Mouse (Mus musculus) intestine, embryonic 14.5 days (tissue): Measurements from ENCODE around the gene Astn1. TPM values are rescaled to one million over a fixed set of nuclear protein-coding genes. Genes with fewer than 3 reads are reported as not detected.

Source experiments
- ATAC-seq: fragments of 200-750 bp; cut with Nextera tagmentation; replicated peaks from 2 replicates; pipeline ENCODE4 v1.8.0; 2017; ENCODE audit warnings: low read depth, moderate number of reproducible peaks, moderate TSS enrichment, moderate library complexity; ENCODE audit not compliant: low FRiP score, low TSS enrichment
- DNase-seq: peaks from one replicate; pipeline ENCODE4 v3.0.0-alpha.2; 2018; ENCODE audit warnings: low spot score
- H3K27ac ChIP-seq: fragments of 300-500 bp; sonication (generic); 2 replicates; pipeline ENCODE4 v1.5.1; 2014; ENCODE audit warnings: low read depth, mild to moderate bottlenecking, control low read depth
- H3K27me3 ChIP-seq: fragments of 300-500 bp; sonication (generic); replicated peaks from 2 replicates; pipeline ENCODE4 v1.6.1; 2014; ENCODE audit warnings: low read length, control low read depth; ENCODE audit not compliant: control insufficient read depth, insufficient read depth
- H3K36me3 ChIP-seq: fragments of 300-500 bp; sonication (generic); 2 replicates; pipeline ENCODE4 v1.6.1; 2014; ENCODE audit warnings: low read length, control low read depth; ENCODE audit not compliant: control insufficient read depth, insufficient read depth
- H3K4me1 ChIP-seq: fragments of 300-500 bp; sonication (generic); replicated peaks from 2 replicates; pipeline ENCODE4 v1.6.1; 2014; ENCODE audit warnings: low read length, control low read depth, mixed read lengths; ENCODE audit not compliant: control insufficient read depth, insufficient read depth
- H3K4me2 ChIP-seq: fragments of 300-500 bp; sonication (generic); 2 replicates; pipeline ENCODE4 v1.6.1; 2014; ENCODE audit warnings: low read length
- H3K4me3 ChIP-seq: fragments of 300-500 bp; sonication (generic); 2 replicates; pipeline ENCODE4 v1.5.1; 2014; ENCODE audit warnings: low read depth, low read length, control low read depth, mixed read lengths
- H3K9ac ChIP-seq: fragments of 300-500 bp; sonication (generic); 2 replicates; pipeline ENCODE4 v1.6.1; 2014; ENCODE audit warnings: mild to moderate bottlenecking, low read length
- H3K9me3 ChIP-seq: fragments of 300-500 bp; sonication (generic); 2 replicates; pipeline ENCODE4 v1.6.1; 2016; ENCODE audit warnings: low read length, control low read depth; ENCODE audit not compliant: control insufficient read depth
- WGBS: fragments of 180-500 bp; shearing (Covaris S2); extraction: QIAGEN DNeasy Blood & Tissue Kit; methylation state at CpG from one replicate; pipeline ENCODE4 v1.1.7; 2014; 5-methylcytosine and 5-hydroxymethylcytosine counted together
- polyA plus RNA-seq: library from polyadenylated mRNA; unstranded; fragments of >200 nt; fragmentation: Nextera tagmentation; extraction: Ambion mirVana; gene quantifications from 2 replicates; pipeline ENCODE4 v1.2.1, GENCODE M21; 2014

Gene Astn1
- polyA plus RNA-seq, 1 experiment from 2014 or later: 2.2 TPM

GRCm38 (mm10) chr1:158452675-158453074, 90.6 kb downstream of the Astn1 start:
- ATAC-seq (no peak), DNase-seq (no peak)
- Histone ChIP-seq H3K9ac (no peak overlapping the region), H3K36me3 (no peaks in the 10 kb centered on the region), H3K9me3 (no peaks in the 10 kb centered on the region), H3K4me1 (no peaks in the 10 kb centered on the region), H3K4me3 (no peak overlapping the region), H3K27me3 (no peaks in the 10 kb centered on the region), H3K4me2 (no peak overlapping the region), H3K27ac (no peak overlapping the region)

DNA sequence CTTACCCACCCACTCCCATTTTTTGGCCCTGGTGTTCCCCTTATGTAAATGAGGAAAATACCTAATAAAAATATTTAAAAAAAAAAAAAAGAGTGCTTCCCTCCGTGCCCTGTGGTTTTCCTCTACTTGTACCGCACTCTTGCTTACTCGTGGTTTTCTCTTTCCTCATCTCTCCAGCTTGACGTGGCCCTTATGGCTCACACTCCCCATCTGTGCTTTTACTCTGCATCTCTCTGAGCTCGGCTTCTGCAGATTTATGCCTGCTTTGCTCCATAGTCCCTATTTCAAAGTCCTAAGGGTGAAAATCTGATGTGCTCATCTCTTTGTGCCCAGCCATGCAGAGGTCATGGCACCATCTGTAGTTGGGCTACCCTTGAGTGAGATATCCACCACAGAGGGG, 91.5 kb downstream of the Astn1 start:
- DNase-seq (no peak), ATAC-seq (no peak)
- H3K4me3 ChIP-seq: no peak overlapping the region
- WGBS: 86% methylated on average over 5 of the region's 5 CpGs
- no peaks in the 10 kb centered on the region for H3K27me3 ChIP-seq
- no peaks in the 10 kb centered on the region for H3K36me3 ChIP-seq
- H3K4me1 ChIP-seq: no peaks in the 10 kb centered on the region
- no peaks in the 10 kb centered on the region for H3K9me3 ChIP-seq
- no peak overlapping the region for H3K9ac ChIP-seq
- no peak overlapping the region for H3K27ac ChIP-seq
- no peak overlapping the region for H3K4me2 ChIP-seq

DNA sequence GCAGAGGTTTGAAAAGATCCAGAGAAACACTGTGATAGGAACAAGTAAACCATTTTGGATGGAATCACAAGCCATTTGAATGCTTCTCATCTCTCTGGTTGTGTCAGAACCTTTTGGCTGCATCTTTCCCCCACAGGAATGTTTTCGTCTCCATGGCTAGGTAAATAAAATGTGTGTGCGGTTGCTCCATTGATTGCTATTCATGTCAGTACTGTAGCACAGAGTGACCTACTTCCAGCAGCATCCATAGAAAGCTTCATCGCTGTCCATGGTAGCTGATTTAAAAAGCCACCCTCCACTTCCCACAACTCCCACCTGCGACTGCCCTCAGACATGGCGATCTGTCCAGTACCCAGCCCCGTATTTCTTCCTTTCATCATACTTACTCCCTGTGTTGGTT, 101.9 kb downstream of the Astn1 start:
- Histone ChIP-seq H3K4me2 (no peak overlapping the region), H3K4me1 (no peaks in the 10 kb centered on the region), H3K9me3 (no peaks in the 10 kb centered on the region), H3K27ac (no peak overlapping the region), H3K27me3 (no peaks in the 10 kb centered on the region), H3K9ac (no peak overlapping the region), H3K36me3 (no peaks in the 10 kb centered on the region), H3K4me3 (no peak overlapping the region)
- WGBS: 63% methylated on average over 6 of the region's 6 CpGs
- DNase-seq (peak; percentile 51), ATAC-seq (no peak)

- no peak overlapping the region for H3K27ac ChIP-seq
- H3K36me3 ChIP-seq: no peaks in the 10 kb centered on the region
- no peak for ATAC-seq
- no peak overlapping the region for H3K4me2 ChIP-seq
- H3K27me3 ChIP-seq: no peaks in the 10 kb centered on the region
- H3K9ac ChIP-seq: no peak overlapping the region
- no peak for DNase-seq
- no peak overlapping the region for H3K4me3 ChIP-seq
- no peaks in the 10 kb centered on the region for H3K9me3 ChIP-seq
- no peaks in the 10 kb centered on the region for H3K4me1 ChIP-seq
- 62% methylated on average over 6 of the region's 6 CpGs for WGBS
Observed at GRCm38 (mm10) chr1:158465286-158465685, 103.2 kb downstream of the Astn1 start.

GRCm38 (mm10) chr1:158477841-158478240, 115.8 kb downstream of the Astn1 start:
- no peaks in the 10 kb centered on the region for H3K36me3 ChIP-seq
- H3K4me2 ChIP-seq: no peak overlapping the region
- DNase-seq (no peak), ATAC-seq (no peak)
- no peaks in the 10 kb centered on the region for H3K27me3 ChIP-seq
- 79% methylated on average over 1 of the region's 1 CpGs for WGBS
- no peaks in the 10 kb centered on the region for H3K4me1 ChIP-seq
- no peak overlapping the region for H3K4me3 ChIP-seq
- no peak overlapping the region for H3K27ac ChIP-seq
- H3K9me3 ChIP-seq: no peaks in the 10 kb centered on the region
- H3K9ac ChIP-seq: no peak overlapping the region

GRCm38 (mm10) chr1:158480285-158480684, 118.2 kb downstream of the Astn1 start:
- Histone ChIP-seq H3K27me3 (no peaks in the 10 kb centered on the region), H3K4me3 (no peak overlapping the region), H3K4me2 (no peak overlapping the region), H3K27ac (no peak overlapping the region), H3K9ac (no peak overlapping the region), H3K36me3 (no peaks in the 10 kb centered on the region), H3K9me3 (no peaks in the 10 kb centered on the region), H3K4me1 (no peaks in the 10 kb centered on the region)
- ATAC-seq (no peak), DNase-seq (no peak)
- 87% methylated on average over 6 of the region's 6 CpGs for WGBS

DNA sequence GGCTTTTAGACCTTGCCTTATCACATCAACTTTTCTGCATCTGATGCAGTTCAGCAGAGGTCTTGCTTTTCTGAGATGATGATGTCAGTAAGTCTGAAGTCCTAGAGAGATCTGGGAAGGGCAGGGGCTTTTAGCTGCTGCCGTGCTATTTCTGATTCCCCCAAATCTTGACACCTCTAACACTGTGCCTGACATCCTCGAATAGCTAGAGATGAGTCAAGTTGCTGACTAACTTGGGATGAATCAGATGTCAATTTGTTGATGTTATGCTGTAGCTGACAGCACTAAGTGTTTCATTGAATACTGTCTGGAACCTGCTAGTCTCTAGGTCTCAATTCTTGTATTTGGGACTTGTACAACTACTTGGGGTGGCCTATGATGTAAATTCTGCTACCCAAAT, 121.7 kb downstream of the Astn1 start:
- Histone ChIP-seq H3K36me3 (no peaks in the 10 kb centered on the region), H3K4me3 (no peak overlapping the region), H3K27ac (no peak overlapping the region), H3K4me2 (no peak overlapping the region), H3K9me3 (no peaks in the 10 kb centered on the region), H3K4me1 (no peaks in the 10 kb centered on the region), H3K27me3 (no peaks in the 10 kb centered on the region), H3K9ac (no peak overlapping the region)
- ATAC-seq (no peak), DNase-seq (no peak)
- WGBS: 73% methylated on average over 2 of the region's 2 CpGs

GRCm38 (mm10) chr1:158489521-158490021, 127.5 kb downstream of the Astn1 start:
- no peak overlapping the region for H3K4me2 ChIP-seq
- H3K36me3 ChIP-seq: no peaks in the 10 kb centered on the region
- no peak for DNase-seq
- no peaks in the 10 kb centered on the region for H3K4me1 ChIP-seq
- no peak overlapping the region for H3K4me3 ChIP-seq
- H3K27me3 ChIP-seq: no peaks in the 10 kb centered on the region
- no peak for ATAC-seq
- no peak overlapping the region for H3K27ac ChIP-seq
- 56% methylated on average over 4 of the region's 4 CpGs for WGBS
- H3K9me3 ChIP-seq: no peaks in the 10 kb centered on the region
- no peak overlapping the region for H3K9ac ChIP-seq

DNA sequence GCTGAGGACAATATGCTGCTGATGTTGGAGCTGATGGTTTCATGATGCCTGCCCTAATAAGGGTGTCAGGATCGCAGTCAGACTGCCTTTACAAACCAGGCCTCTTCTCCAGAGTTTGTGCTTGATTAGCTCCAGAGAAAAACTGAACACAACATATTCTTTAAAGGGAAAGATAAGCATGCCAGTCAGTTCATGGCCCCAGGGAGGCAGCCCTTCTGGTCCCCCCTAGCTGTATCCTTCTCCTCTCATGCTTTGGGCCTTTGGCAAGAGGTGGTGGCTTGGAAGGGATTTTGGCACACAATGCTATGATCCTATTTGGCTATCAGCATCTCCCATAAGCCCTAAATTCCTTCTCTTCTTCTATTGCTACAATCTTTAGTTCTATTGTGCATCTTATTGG, 128.1 kb downstream of the Astn1 start:
- Histone ChIP-seq H3K4me2 (no peak overlapping the region), H3K36me3 (no peaks in the 10 kb centered on the region), H3K27ac (no peak overlapping the region), H3K27me3 (no peaks in the 10 kb centered on the region), H3K4me3 (no peak overlapping the region), H3K4me1 (no peaks in the 10 kb centered on the region), H3K9me3 (no peaks in the 10 kb centered on the region), H3K9ac (no peak overlapping the region)
- ATAC-seq: no peak
- 71% methylated on average over 1 of the region's 1 CpGs for WGBS
- DNase-seq: no peak
